Mouse (Mus musculus) thymus, adult 2 months (tissue): ENCODE measurements around the gene Dhx34. TPM values are rescaled to one million over a fixed set of nuclear protein-coding genes. Genes with fewer than 3 reads are reported as not detected.

Experiments
- DNase-seq: peaks from one replicate; pipeline ENCODE4 v3.0.0; 2021
- H3K27ac ChIP-seq: fragments of 200-500 bp; 2 replicates; pipeline ENCODE4 v1.5.1; 2012; ENCODE audit warnings: low read length, control low read depth; ENCODE audit not compliant: control insufficient read depth, insufficient read depth
- H3K27me3 ChIP-seq: fragments of 200-500 bp; 2 replicates; pipeline ENCODE4 v1.6.1; 2012; ENCODE audit warnings: mild to moderate bottlenecking, low read length, moderate library complexity, mixed read lengths; ENCODE audit not compliant: control insufficient read depth, insufficient read depth
- H3K36me3 ChIP-seq: fragments of 200-500 bp; 2 replicates; pipeline ENCODE4 v1.6.1; 2012; ENCODE audit warnings: mild to moderate bottlenecking, low read length, moderate library complexity; ENCODE audit not compliant: control insufficient read depth, insufficient read depth
- H3K4me1 ChIP-seq: fragments of 200-500 bp; replicated peaks from 2 replicates; pipeline ENCODE4 v1.6.1; 2012; ENCODE audit warnings: low read length; ENCODE audit not compliant: control insufficient read depth, insufficient read depth
- H3K4me3 ChIP-seq: fragments of 200-500 bp; 2 replicates; pipeline ENCODE4 v1.5.1; 2012; ENCODE audit warnings: mild to moderate bottlenecking, low read length, control low read depth, moderate library complexity; ENCODE audit not compliant: control insufficient read depth, insufficient read depth
- CTCF ChIP-seq: fragments of 200-500 bp; IDR thresholded peaks from 2 replicates; pipeline ENCODE4 v1.5.1; 2012; ENCODE audit warnings: mild to moderate bottlenecking, control low read depth, low read length, moderate library complexity, borderline replicate concordance; ENCODE audit not compliant: control insufficient read depth, poor library complexity, insufficient read depth; ENCODE audit errors: extremely low read depth
- POLR2A ChIP-seq: fragments of 200-500 bp; IDR thresholded peaks from 2 replicates; pipeline ENCODE4 v1.6.1; 2012; ENCODE audit warnings: mild to moderate bottlenecking, low read length, control low read depth, moderate library complexity; ENCODE audit not compliant: control insufficient read depth, poor library complexity, insufficient read depth; ENCODE audit errors: extremely low read depth
- WGBS: fragments of 180-500 bp; shearing (Covaris S2); methylation state at CpG from one replicate; pipeline ENCODE4 v1.1.7; 2018; 5-methylcytosine and 5-hydroxymethylcytosine counted together
- polyA plus RNA-seq: library from polyadenylated mRNA; depleted of rRNA; stranded (reverse); fragments of >200 nt; gene quantifications from 2 replicates; pipeline ENCODE4 v1.2.3, GENCODE M21; 2012

Gene Dhx34
- polyA plus RNA-seq, 1 experiment = 86.9 TPM

DNA sequence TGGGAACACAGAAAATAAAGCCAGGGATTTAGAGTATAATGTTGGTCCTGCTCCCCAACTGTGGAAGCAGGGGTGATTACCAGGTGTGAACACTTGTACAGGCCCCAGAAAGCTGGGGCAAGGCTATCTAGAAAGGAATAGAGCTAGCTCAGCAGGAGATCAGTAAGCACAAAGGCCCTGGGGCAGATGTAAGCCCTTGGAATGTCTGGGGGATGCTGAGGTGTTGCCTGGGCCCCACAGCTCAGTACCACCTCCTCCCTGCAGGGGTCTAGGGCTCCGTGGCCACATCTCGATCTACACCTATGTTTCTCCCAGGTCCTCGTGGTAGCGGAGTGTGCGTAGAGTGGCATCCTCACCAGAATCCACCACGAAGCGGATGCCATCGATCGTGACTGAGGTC, 7.9 kb downstream of the Dhx34 start:
- Histone ChIP-seq H3K27ac (no peak overlapping the region), H3K36me3 (peaks cover 19% of the 10 kb centered on the region; the same call in 1 of the 2 replicates), H3K4me3 (no peak overlapping the region), H3K4me1 (peaks cover 6% of the 10 kb centered on the region), H3K27me3 (no peaks in the 10 kb centered on the region)
- WGBS = 98% methylated on average over 9 of the region's 9 CpGs
- DNase-seq = no peak
- no peak for TF ChIP-seq CTCF
- TF ChIP-seq POLR2A = no peak

- WGBS = 94% methylated on average over 6 of the region's 6 CpGs
- peaks cover 9% of the 10 kb centered on the region for H3K4me1 ChIP-seq
- no peak for DNase-seq
- H3K36me3 ChIP-seq = peaks cover 19% of the 10 kb centered on the region; the same call in 1 of the 2 replicates
- no peak overlapping the region for H3K4me3 ChIP-seq
- no peak overlapping the region for H3K27ac ChIP-seq
- H3K27me3 ChIP-seq = no peaks in the 10 kb centered on the region
- TF ChIP-seq POLR2A (no peak), CTCF (no peak)
Measured at GRCm38 (mm10) chr7:16213196-16213595, 8.6 kb downstream of the Dhx34 start.

GRCm38 (mm10) chr7:16210862-16211365, 10.9 kb downstream of the Dhx34 start:
- Histone ChIP-seq H3K27ac (no peak overlapping the region), H3K4me1 (peaks cover 32% of the 10 kb centered on the region), H3K4me3 (no peak overlapping the region), H3K27me3 (no peaks in the 10 kb centered on the region), H3K36me3 (peaks cover 16% of the 10 kb centered on the region; the same call in 1 of the 2 replicates)
- TF ChIP-seq POLR2A (no peak), CTCF (peak; percentile 28; the same call in 1 of the 2 replicates)
- DNase-seq = no peak
- 89% methylated on average over 12 of the region's 12 CpGs for WGBS

- no peak overlapping the region for H3K27ac ChIP-seq
- no peaks in the 10 kb centered on the region for H3K27me3 ChIP-seq
- WGBS = 97% methylated on average over 21 of the region's 21 CpGs
- H3K4me3 ChIP-seq = no peak overlapping the region
- peaks cover 49% of the 10 kb centered on the region for H3K4me1 ChIP-seq
- no peak for DNase-seq
- 0 out of 2 replicates have a peak, but pooled peaks cover 3% of the 10 kb centered on the region for H3K36me3 ChIP-seq
- TF ChIP-seq POLR2A = no peak
- TF ChIP-seq CTCF = no peak
Measured at GRCm38 (mm10) chr7:16208781-16209665, 12.8 kb downstream of the Dhx34 start.

DNA sequence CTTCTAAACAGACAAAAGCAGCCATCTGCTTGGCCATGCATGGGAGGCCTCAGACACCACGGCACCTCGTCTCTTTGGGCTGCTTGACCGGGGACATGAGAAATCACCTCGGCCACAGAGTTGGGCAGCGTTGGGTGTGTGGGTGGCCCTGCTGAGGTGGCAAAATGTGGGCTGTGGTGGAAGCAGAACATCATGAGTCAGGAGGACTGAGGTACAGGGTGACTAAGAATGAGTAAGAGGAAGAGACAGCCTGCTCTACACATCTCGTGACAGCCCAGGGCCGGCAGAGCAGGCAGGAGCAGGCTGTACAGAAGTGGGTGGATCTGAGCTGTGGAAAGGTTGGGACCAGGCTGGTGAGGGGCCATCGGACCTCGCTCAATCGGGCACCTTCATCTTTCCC, 14.3 kb downstream of the Dhx34 start:
- 0 out of 2 replicates have a peak, but pooled peaks cover under 1% of the 10 kb centered on the region for H3K36me3 ChIP-seq
- no peak overlapping the region for H3K4me3 ChIP-seq
- 50% methylated on average over 10 of the region's 10 CpGs for WGBS
- peak; percentile 40 for DNase-seq
- H3K4me1 ChIP-seq = peaks cover 52% of the 10 kb centered on the region
- no peaks in the 10 kb centered on the region for H3K27me3 ChIP-seq
- TF ChIP-seq CTCF = no peak
- no peak for TF ChIP-seq POLR2A
- H3K27ac ChIP-seq = peak overlapping the region; percentile 72

DNA sequence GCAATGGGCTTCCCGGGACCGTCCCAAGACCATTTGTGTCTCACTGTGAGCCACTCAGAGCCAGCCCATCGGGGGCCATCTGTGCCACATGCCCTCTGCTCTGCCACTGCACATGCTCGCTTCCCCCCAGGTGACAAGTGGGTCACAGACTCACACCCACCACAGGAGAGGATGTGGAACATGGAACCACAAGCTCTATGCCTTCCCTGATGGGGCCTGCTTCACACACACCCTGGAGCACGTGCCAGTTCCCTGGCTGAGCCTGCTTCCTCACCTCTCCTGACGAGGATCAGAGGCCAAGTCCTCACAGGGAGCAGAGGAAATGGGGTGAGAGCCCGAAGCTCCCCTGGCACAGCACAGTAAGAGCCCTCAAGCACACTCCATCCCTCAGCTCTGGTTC, 14.8 kb downstream of the Dhx34 start:
- H3K4me3 ChIP-seq = no peak overlapping the region
- H3K4me1 ChIP-seq = peaks cover 52% of the 10 kb centered on the region
- no peaks in the 10 kb centered on the region for H3K36me3 ChIP-seq
- H3K27ac ChIP-seq = peak overlapping the region; percentile 72
- peak; percentile 77 for DNase-seq
- 18% methylated on average over 7 of the region's 7 CpGs for WGBS
- 0 out of 2 replicates have a peak, but pooled peaks have one; percentile 32 for TF ChIP-seq CTCF
- peak; percentile 34; the same call in 1 of the 2 replicates for TF ChIP-seq POLR2A
- H3K27me3 ChIP-seq = no peaks in the 10 kb centered on the region
